Mouse (Mus musculus): ENCODE data around the gene Ppm1h.

GRCm38 (mm10) chr10:122982909-122983578, 304.5 kb downstream of the Ppm1h start:
- no peak for TF ChIP-seq POLR2A (IDR thresholded peaks at IDR 0.05; ENCODE audit: borderline replicate concordance, extremely low read depth, insufficient read depth, insufficient read length, poor library complexity, severe bottlenecking)
- no peak for TF ChIP-seq CTCF (IDR thresholded peaks at IDR 0.05; ENCODE audit: borderline replicate concordance, extremely low read depth, insufficient read depth, insufficient read length)

Measured in brain, embryonic 14.5 days (tissue).